Mouse (Mus musculus) kidney, embryonic 16.5 days (tissue): ENCODE data around the gene Pnpla8. TPM values are rescaled to one million over a fixed set of nuclear protein-coding genes. Genes with fewer than 3 reads are reported as not detected.

Experiments
- ATAC-seq: fragments of 200-750 bp; cut with Nextera tagmentation; 2 replicates; pipeline ENCODE4 v1.8.0; 2017; ENCODE audit warnings: moderate TSS enrichment; ENCODE audit not compliant: low FRiP score, low TSS enrichment
- H3K27ac ChIP-seq: fragments of 300-500 bp; sonication (generic); 2 replicates; pipeline ENCODE4 v1.5.1; 2014; ENCODE audit warnings: low read length
- H3K27me3 ChIP-seq: fragments of 300-500 bp; sonication (generic); 2 replicates; pipeline ENCODE4 v1.6.1; 2014; ENCODE audit warnings: low read length, control low read depth, mixed read lengths; ENCODE audit not compliant: insufficient read depth
- H3K36me3 ChIP-seq: fragments of 300-500 bp; sonication (generic); 2 replicates; pipeline ENCODE4 v1.6.1; 2014; ENCODE audit warnings: low read length, control low read depth, mixed read lengths; ENCODE audit not compliant: insufficient read depth
- H3K4me1 ChIP-seq: fragments of 300-500 bp; sonication (generic); 2 replicates; pipeline ENCODE4 v1.6.1; 2014; ENCODE audit warnings: low read length, control low read depth, mixed read lengths; ENCODE audit not compliant: insufficient read depth
- H3K4me2 ChIP-seq: fragments of 300-500 bp; sonication (generic); replicated peaks from 2 replicates; pipeline ENCODE4 v1.6.1; 2014; ENCODE audit warnings: low read depth, low read length
- H3K4me3 ChIP-seq: fragments of 300-500 bp; sonication (generic); 2 replicates; pipeline ENCODE4 v1.5.1; 2014; ENCODE audit warnings: mild to moderate bottlenecking, low read length
- H3K9ac ChIP-seq: fragments of 300-500 bp; sonication (generic); replicated peaks from 2 replicates; pipeline ENCODE4 v1.6.1; 2014; ENCODE audit warnings: low read length
- H3K9me3 ChIP-seq: fragments of 300-500 bp; sonication (generic); 2 replicates; pipeline ENCODE4 v1.6.1; 2016; ENCODE audit warnings: low read length, control low read depth
- WGBS: fragments of 180-500 bp; shearing (Covaris S2); extraction: QIAGEN DNeasy Blood & Tissue Kit; methylation state at CpG from one replicate; pipeline ENCODE4 v1.1.7; 2014; 5-methylcytosine and 5-hydroxymethylcytosine counted together
- microRNA-seq: library from miRNA; unstranded; fragments of <30 nt; microRNA quantifications from one replicate; pipeline ENCODE4, GENCODE M21; 2016
- polyA plus RNA-seq: library from polyadenylated mRNA; unstranded; fragments of >200 nt; fragmentation: Nextera tagmentation; extraction: Ambion mirVana; gene quantifications from 2 replicates; pipeline ENCODE4 v1.2.1, GENCODE M21; 2015

Gene Pnpla8
- polyA plus RNA-seq, 1 experiment from 2014 or later: 81.1 TPM

DNA sequence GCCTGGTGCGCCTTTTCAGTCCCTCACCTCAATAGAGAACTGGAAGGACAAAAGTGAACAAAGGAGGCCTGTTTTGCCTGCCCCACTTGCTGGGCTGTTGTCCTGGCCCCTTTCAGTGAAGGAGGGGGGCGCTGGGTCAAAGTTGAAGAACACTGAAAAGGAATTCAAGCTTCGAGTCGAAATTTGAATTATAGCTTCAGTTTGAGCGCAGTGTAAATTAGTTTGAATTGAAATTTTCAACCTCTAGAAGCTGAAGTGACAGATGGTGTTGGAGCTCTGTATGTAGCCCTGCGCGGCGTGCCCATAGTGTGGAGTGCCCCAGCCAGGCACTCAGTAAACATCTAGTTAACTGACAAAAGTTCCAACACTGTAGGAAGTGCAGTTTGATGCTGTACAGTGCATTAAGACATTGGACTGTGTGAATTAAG is 117.0 kb downstream of the Pnpla8 start:
- no peaks in the 10 kb centered on the region for H3K9me3 ChIP-seq
- H3K4me2 ChIP-seq: no peak overlapping the region
- no peak overlapping the region for H3K27ac ChIP-seq
- no peaks in the 10 kb centered on the region for H3K4me1 ChIP-seq
- H3K27me3 ChIP-seq: no peaks in the 10 kb centered on the region; the same call in 1 of the 2 replicates
- H3K9ac ChIP-seq: no peak overlapping the region
- no peaks in the 10 kb centered on the region for H3K36me3 ChIP-seq
- ATAC-seq: no peak
- no peak overlapping the region for H3K4me3 ChIP-seq
- WGBS: 53% methylated on average over 8 of the region's 8 CpGs

DNA sequence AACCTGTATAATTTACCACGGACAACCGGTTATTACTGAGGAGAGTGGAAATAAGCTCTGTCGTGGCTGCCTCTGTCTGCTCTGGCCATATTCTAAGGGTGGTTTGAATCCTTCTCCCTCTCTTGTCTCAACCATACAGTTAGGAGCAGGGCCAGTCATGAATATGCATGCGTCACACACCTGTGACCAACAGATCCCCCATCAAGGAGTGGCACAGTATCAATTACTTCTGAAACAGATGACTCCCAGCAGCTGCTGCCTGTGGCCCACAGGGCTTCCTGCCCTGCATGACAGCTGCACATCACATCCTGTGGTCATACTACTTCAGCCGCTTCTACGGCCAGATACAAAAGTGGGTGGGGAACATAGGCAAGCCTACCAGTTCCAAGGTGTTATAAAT is 122.9 kb downstream of the Pnpla8 start:
- Histone ChIP-seq H3K9me3 (no peaks in the 10 kb centered on the region), H3K36me3 (no peaks in the 10 kb centered on the region), H3K9ac (no peak overlapping the region), H3K4me1 (no peaks in the 10 kb centered on the region), H3K27me3 (no peaks in the 10 kb centered on the region), H3K4me2 (no peak overlapping the region), H3K27ac (no peak overlapping the region), H3K4me3 (no peak overlapping the region)
- 60% methylated on average over 6 of the region's 6 CpGs for WGBS
- no peak for ATAC-seq

- Histone ChIP-seq H3K4me2 (no peak overlapping the region), H3K27me3 (no peaks in the 10 kb centered on the region), H3K9ac (no peak overlapping the region), H3K4me1 (no peaks in the 10 kb centered on the region), H3K4me3 (no peak overlapping the region), H3K36me3 (no peaks in the 10 kb centered on the region), H3K27ac (no peak overlapping the region), H3K9me3 (no peaks in the 10 kb centered on the region)
- no peak for ATAC-seq
- WGBS: 57% methylated on average over 5 of the region's 5 CpGs
These were observed 124.1 kb downstream of the Pnpla8 start for GRCm38 (mm10) chr12:44345251-44345650.

- Histone ChIP-seq H3K4me1 (no peaks in the 10 kb centered on the region), H3K4me2 (no peak overlapping the region), H3K27me3 (no peaks in the 10 kb centered on the region), H3K27ac (no peak overlapping the region), H3K36me3 (no peaks in the 10 kb centered on the region), H3K9ac (no peak overlapping the region), H3K4me3 (no peak overlapping the region), H3K9me3 (no peaks in the 10 kb centered on the region)
- ATAC-seq: no peak
- WGBS: 72% methylated on average over 3 of the region's 3 CpGs
These were observed 125.0 kb downstream of the Pnpla8 start for GRCm38 (mm10) chr12:44346143-44346542.

- H3K4me1 ChIP-seq: no peaks in the 10 kb centered on the region
- H3K27ac ChIP-seq: no peak overlapping the region
- H3K9ac ChIP-seq: no peak overlapping the region
- no peak overlapping the region for H3K4me2 ChIP-seq
- no peak for ATAC-seq
- H3K4me3 ChIP-seq: no peak overlapping the region
- WGBS: 84% methylated on average over 4 of the region's 4 CpGs
- no peaks in the 10 kb centered on the region for H3K36me3 ChIP-seq
- H3K27me3 ChIP-seq: no peaks in the 10 kb centered on the region
- H3K9me3 ChIP-seq: no peaks in the 10 kb centered on the region
These were observed 133.9 kb downstream of the Pnpla8 start for GRCm38 (mm10) chr12:44355116-44355515.

DNA sequence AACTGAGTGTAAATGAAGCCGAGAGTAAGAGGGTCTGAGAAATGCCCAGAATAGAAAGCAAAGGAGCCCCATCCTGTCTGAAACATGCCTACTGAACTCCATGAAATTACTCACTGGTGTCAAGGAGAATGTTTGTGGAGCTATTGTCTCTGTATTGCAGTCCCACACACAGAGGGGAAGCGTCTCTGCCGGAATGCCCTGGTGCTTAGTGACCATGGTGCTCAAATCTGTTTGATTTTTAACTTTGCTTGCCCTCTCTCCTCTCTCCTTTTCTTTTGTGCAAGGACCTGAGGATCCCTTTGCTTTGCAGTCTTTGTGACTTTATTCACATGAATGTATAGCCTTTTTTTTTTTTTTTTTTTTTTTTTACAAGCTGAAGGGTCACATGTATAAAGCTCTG is 136.3 kb downstream of the Pnpla8 start:
- Histone ChIP-seq H3K4me3 (no peak overlapping the region), H3K27me3 (no peaks in the 10 kb centered on the region), H3K4me2 (no peak overlapping the region), H3K27ac (no peak overlapping the region), H3K36me3 (no peaks in the 10 kb centered on the region), H3K9ac (no peak overlapping the region), H3K9me3 (no peaks in the 10 kb centered on the region), H3K4me1 (no peaks in the 10 kb centered on the region)
- WGBS: 30% methylated on average over 3 of the region's 3 CpGs
- ATAC-seq: no peak

- ATAC-seq: no peak
These were observed 136.7 kb downstream of the Pnpla8 start for GRCm38 (mm10) chr12:44357881-44358280.

DNA sequence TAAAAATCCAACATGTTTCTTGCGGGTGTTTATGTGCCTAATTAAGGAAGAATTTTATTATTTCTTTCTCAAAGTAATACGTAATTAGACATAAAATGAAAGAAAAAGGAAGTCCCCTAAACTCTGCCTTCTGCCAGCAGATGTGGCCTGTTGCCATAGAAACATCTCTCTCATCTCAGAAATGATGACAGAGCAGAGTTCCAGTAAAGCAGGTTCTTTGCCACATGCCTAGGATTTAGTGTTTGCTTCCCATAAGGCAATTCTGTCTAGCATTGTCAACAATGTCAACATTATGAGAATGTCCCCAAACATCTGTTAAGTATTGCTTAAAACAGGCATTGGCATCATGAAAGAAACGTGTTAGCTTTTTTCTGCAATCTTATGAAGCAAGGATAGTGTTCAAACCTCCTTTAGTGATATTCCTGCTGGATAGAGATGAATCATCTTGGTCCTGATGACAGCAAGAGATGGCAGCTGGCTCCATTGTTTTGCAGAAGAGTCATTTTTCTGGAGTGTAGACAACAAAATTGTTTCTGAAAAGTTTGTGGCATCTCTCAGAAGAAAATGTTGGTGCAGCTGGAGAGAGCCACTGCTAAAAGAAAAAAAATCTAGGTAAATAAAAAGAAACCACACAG is 150.0 kb downstream of the Pnpla8 start:
- H3K4me3 ChIP-seq: no peak overlapping the region
- no peak for ATAC-seq
- WGBS: 71% methylated on average over 3 of the region's 3 CpGs

More at GRCm38 (mm10) chr12:44357881-44358280, 136.7 kb downstream of the Pnpla8 start:
- Histone ChIP-seq H3K27ac (no peak overlapping the region), H3K4me2 (no peak overlapping the region), H3K4me3 (no peak overlapping the region), H3K9ac (no peak overlapping the region), H3K9me3 (no peaks in the 10 kb centered on the region), H3K4me1 (no peaks in the 10 kb centered on the region), H3K27me3 (no peaks in the 10 kb centered on the region), H3K36me3 (no peaks in the 10 kb centered on the region)
- WGBS: 86% methylated on average over 1 of the region's 1 CpGs

More for the DNA sequence above, 150.0 kb downstream of the Pnpla8 start:
- no peaks in the 10 kb centered on the region for H3K27me3 ChIP-seq
- no peaks in the 10 kb centered on the region for H3K9me3 ChIP-seq
- H3K36me3 ChIP-seq: no peaks in the 10 kb centered on the region
- no peak overlapping the region for H3K9ac ChIP-seq
- 0 out of 2 replicates have a peak, but pooled peaks cover 3% of the 10 kb centered on the region for H3K4me1 ChIP-seq
- no peak overlapping the region for H3K27ac ChIP-seq
- no peak overlapping the region for H3K4me2 ChIP-seq

Small RNA genes lying within 50 kb of the gene (microRNA-seq; reads per million reads assigned to microRNA genes)
- gene Mir5627: not detected

Other genes starting within 250 kb of the Pnpla8 start
- 22.6 and 23.2 TPM in 2 replicates for gene Dnajb9, start 11.0 kb upstream of the Pnpla8 start, polyA plus RNA-seq
- gene Nrcam, start 107.5 kb downstream of the Pnpla8 start, polyA plus RNA-seq: 10.0 and 10.5 TPM in 2 replicates